Mouse (Mus musculus) hindbrain, embryonic 11.5 days (tissue): ENCODE data around the gene Id3. TPM values are rescaled to one million over a fixed set of nuclear protein-coding genes. Genes with fewer than 3 reads are reported as not detected.

Experiments
- ATAC-seq: fragments of 200-750 bp; cut with Nextera tagmentation; 2 replicates; pipeline ENCODE4 v1.8.0; 2017; ENCODE audit warnings: mild to moderate bottlenecking, moderate TSS enrichment, moderate library complexity; ENCODE audit not compliant: low FRiP score
- DNase-seq: peaks from one replicate; pipeline ENCODE4 v3.0.0-alpha.2; 2015; ENCODE audit warnings: low spot score
- H3K27ac ChIP-seq: fragments of 300-500 bp; sonication (generic); 2 replicates; pipeline ENCODE4 v1.5.1; 2014; ENCODE audit warnings: mild to moderate bottlenecking, low read depth, low read length
- H3K27me3 ChIP-seq: fragments of 300-500 bp; sonication (generic); 2 replicates; pipeline ENCODE4 v1.6.1; 2014; ENCODE audit warnings: mild to moderate bottlenecking, low read length, moderate library complexity, mixed read lengths; ENCODE audit not compliant: control insufficient read depth, insufficient read depth
- H3K36me3 ChIP-seq: fragments of 300-500 bp; sonication (generic); 2 replicates; pipeline ENCODE4 v1.6.1; 2014; ENCODE audit warnings: mild to moderate bottlenecking, low read length, moderate library complexity, mixed read lengths; ENCODE audit not compliant: control insufficient read depth, insufficient read depth
- H3K4me1 ChIP-seq: fragments of 300-500 bp; sonication (generic); replicated peaks from 2 replicates; pipeline ENCODE4 v1.6.1; 2014; ENCODE audit warnings: low read length, mixed read lengths; ENCODE audit not compliant: control insufficient read depth, insufficient read depth
- H3K4me2 ChIP-seq: fragments of 300-500 bp; sonication (generic); replicated peaks from 2 replicates; pipeline ENCODE4 v1.6.1; 2014; ENCODE audit warnings: mild to moderate bottlenecking, low read depth, low read length
- H3K4me3 ChIP-seq: fragments of 300-500 bp; sonication (generic); 2 replicates; pipeline ENCODE4 v1.5.1; 2014; ENCODE audit warnings: low read depth, low read length
- H3K9ac ChIP-seq: fragments of 300-500 bp; sonication (generic); 2 replicates; pipeline ENCODE4 v1.6.1; 2014; ENCODE audit warnings: low read depth, low read length
- H3K9me3 ChIP-seq: fragments of 300-500 bp; sonication (generic); 2 replicates; pipeline ENCODE4 v1.6.1; 2016; ENCODE audit warnings: low read length; ENCODE audit not compliant: control insufficient read depth
- WGBS: fragments of 180-500 bp; shearing (Covaris S2); extraction: QIAGEN DNeasy Blood & Tissue Kit; methylation state at CpG from one replicate; pipeline ENCODE4 v1.1.7; 2014; 5-methylcytosine and 5-hydroxymethylcytosine counted together
- polyA plus RNA-seq: library from polyadenylated mRNA; unstranded; fragments of >200 nt; fragmentation: Nextera tagmentation; extraction: Ambion mirVana; gene quantifications from 2 replicates; pipeline ENCODE4 v1.2.1, GENCODE M21; 2014

Id3 gene
- polyA plus RNA-seq, 1 experiment from 2014 or later, result 482 TPM

DNA sequence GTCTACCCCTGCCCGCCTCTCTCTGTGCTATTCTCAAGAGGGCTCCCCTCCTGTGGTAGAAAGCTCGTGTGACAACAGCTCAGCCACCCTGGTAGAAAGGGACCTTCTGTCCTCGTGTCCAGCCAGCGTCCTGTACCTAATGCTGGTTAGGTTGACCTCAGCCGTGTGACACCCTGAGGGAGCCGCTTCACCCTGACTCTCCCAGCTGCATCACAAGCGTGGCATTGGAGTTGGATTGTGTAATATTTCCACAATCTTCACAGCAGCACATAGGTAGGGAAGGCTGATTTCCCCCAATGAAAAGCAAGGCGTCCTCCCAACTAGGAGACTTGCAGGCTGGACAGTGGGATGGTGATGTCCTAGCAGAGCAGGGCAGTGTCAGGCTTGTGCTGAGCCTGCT, 43.0 kb downstream of the Id3 start:
- no peaks in the 10 kb centered on the region for H3K4me1 ChIP-seq
- H3K27me3 ChIP-seq, result no peaks in the 10 kb centered on the region
- H3K9me3 ChIP-seq, result no peaks in the 10 kb centered on the region
- DNase-seq, result no peak
- H3K4me2 ChIP-seq, result no peak overlapping the region
- no peak overlapping the region for H3K4me3 ChIP-seq
- H3K36me3 ChIP-seq, result no peaks in the 10 kb centered on the region
- H3K9ac ChIP-seq, result no peak overlapping the region
- ATAC-seq, result no peak
- no peak overlapping the region for H3K27ac ChIP-seq
- WGBS, result 87% methylated on average over 8 of the region's 8 CpGs

DNA sequence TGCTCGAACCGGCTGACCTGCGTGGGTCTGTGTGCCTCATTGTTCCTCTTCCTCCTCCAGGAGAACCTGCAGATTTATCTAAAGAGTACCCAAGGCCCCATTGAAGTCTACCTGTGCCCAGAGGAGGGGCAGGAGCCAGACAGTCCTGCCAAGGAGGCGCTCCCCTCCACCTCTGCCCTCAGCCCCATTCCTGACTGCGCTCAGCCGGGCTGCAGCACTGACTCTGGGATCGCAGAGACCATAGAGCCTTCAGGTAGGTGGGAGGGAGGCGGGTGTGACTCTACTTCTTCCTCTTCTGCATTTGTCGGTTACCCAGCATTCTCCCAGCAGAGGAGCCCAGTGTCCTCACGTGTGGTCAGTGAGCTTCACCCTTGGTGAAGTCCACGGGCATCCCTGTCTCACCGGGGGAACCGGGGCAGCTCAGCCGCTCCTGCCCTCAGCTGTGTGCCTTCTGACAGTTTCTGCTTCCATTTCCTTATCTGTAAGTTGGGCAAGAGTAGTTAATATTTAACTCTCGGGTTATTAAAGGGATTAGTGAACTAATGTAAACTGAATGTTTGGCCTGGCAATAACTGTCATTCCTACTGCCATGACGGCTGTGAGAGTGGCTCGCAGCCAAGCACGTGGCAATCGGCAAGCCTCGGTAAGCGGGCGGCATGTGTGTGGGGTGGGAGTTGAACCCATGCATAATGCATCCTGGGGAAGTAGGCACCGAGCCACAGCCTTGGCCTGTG, 43.6 kb downstream of the Id3 start:
- H3K36me3 ChIP-seq, result no peaks in the 10 kb centered on the region
- DNase-seq (no peak), ATAC-seq (no peak)
- H3K27me3 ChIP-seq, result no peaks in the 10 kb centered on the region
- H3K4me1 ChIP-seq, result no peaks in the 10 kb centered on the region
- H3K4me2 ChIP-seq, result no peak overlapping the region
- H3K4me3 ChIP-seq, result no peak overlapping the region
- 87% methylated on average over 23 of the region's 23 CpGs for WGBS
- H3K9me3 ChIP-seq, result no peaks in the 10 kb centered on the region
- H3K27ac ChIP-seq, result no peak overlapping the region
- no peak overlapping the region for H3K9ac ChIP-seq

DNA sequence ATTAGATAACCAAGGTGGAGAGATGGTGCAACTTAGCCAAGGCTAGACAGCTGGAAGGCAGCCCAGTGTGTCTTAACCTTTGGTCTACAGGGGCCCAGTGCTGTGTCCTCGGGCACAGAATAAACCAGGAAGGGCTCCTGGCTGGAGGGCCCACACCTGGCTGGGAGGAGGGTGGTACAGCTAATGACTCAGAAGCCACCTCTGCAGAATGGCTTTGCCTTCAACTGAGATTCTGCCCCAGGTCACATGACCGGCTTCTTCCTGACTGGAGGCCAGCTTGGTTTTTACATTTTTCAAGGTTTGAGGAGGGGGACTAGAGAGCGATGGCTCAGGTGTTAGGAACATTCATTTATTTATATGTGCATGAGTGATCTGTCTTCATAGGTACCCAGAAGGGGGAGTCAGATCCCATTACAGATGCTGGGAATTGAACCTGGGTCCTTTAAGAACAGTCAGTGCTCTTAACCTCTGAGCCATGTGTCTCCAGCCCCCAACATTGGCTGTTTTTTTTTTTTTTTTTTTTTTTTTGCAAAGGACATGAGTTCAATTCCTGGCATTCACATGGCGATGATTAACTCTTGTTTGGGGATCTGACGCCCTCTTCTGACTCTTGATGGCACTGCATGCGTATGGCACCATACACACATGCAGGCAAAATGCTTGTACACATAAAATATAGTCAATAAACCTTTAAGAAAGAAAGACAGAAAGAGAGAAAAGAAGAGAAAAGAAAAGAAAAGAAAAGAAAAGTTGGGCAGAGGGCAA, 45.9 kb downstream of the Id3 start:
- Histone ChIP-seq H3K27ac (no peak overlapping the region), H3K27me3 (no peaks in the 10 kb centered on the region), H3K4me2 (no peak overlapping the region), H3K9ac (no peak overlapping the region), H3K4me1 (no peaks in the 10 kb centered on the region), H3K9me3 (no peaks in the 10 kb centered on the region), H3K4me3 (no peak overlapping the region), H3K36me3 (no peaks in the 10 kb centered on the region)
- DNase-seq (no peak), ATAC-seq (no peak)
- WGBS, result 77% methylated on average over 6 of the region's 6 CpGs

DNA sequence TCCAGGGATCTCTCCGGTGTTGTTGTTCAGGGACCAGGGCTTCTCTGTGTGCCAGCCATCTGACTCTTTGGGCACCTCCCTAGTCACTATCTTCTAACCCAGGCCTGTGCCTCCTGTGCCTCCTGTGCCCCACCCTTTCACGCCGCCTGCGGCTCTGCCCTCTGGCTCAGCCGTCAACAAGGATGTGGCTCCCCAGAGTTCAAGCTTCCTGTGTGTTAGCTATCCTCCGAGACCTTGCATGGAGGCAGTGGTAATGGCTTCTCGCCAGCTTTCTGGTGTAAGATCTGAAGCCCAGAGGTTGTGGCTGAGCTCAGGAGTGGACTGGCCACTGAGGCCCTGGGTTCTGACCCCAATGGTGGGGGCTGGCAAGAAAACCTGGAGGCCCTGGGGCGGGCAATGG, 46.6 kb downstream of the Id3 start:
- Histone ChIP-seq H3K9ac (no peak overlapping the region), H3K4me1 (no peaks in the 10 kb centered on the region), H3K4me3 (no peak overlapping the region), H3K4me2 (no peak overlapping the region), H3K9me3 (no peaks in the 10 kb centered on the region), H3K36me3 (no peaks in the 10 kb centered on the region), H3K27ac (no peak overlapping the region), H3K27me3 (no peaks in the 10 kb centered on the region)
- 89% methylated on average over 8 of the region's 8 CpGs for WGBS
- DNase-seq (no peak), ATAC-seq (no peak)

DNA sequence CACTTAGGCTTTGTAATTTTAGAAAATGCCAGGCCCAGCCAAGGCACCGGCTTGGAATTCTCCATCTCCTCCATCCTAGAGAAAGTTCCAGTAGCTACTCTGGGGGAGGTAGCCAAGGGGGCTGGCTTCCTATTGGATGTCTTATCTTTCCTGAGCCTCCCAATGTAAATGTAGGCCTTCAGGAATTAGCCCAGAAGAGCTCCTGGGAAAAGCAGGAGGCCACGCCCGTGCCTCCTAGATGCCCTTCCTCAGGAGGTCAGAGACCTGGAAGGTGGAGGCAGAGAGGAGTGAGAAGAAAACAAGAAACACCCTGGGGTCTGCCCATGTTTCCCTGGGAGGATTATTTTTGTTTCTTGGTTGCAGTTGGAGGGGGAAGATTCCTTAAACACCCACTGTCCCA, 50.3 kb downstream of the Id3 start:
- Histone ChIP-seq H3K9me3 (no peaks in the 10 kb centered on the region), H3K27ac (no peak overlapping the region), H3K9ac (no peak overlapping the region), H3K36me3 (no peaks in the 10 kb centered on the region), H3K4me2 (no peak overlapping the region), H3K27me3 (no peaks in the 10 kb centered on the region), H3K4me1 (no peaks in the 10 kb centered on the region), H3K4me3 (no peak overlapping the region)
- no peak for ATAC-seq
- no peak for DNase-seq
- WGBS, result 88% methylated on average over 3 of the region's 3 CpGs

DNA sequence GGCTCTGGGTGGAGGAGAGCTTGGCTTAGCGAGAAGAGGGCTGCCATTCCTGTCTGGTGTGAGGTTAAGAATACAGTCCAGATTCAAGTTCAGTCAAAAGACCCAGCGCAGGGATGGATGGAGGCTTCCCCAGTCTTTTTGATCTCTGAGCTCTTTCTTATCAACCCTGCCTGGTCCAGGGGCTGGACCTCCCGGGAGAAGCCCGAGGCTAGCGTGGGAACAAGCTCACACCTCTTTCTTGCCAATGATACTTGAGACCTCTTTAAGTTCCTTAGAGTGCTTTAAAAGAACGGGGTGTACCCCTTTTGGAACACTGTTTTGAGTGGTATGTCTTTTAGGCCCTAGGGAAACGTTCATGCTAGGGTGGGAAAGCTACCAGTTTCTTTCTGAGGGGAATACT, 51.7 kb downstream of the Id3 start:
- no peaks in the 10 kb centered on the region for H3K9me3 ChIP-seq
- DNase-seq, result no peak

More for the DNA sequence above, 51.7 kb downstream of the Id3 start:
- H3K27me3 ChIP-seq, result no peaks in the 10 kb centered on the region
- H3K4me3 ChIP-seq, result no peak overlapping the region
- WGBS, result 67% methylated on average over 7 of the region's 7 CpGs
- no peaks in the 10 kb centered on the region for H3K4me1 ChIP-seq
- ATAC-seq, result no peak
- no peak overlapping the region for H3K27ac ChIP-seq
- no peaks in the 10 kb centered on the region for H3K36me3 ChIP-seq
- no peak overlapping the region for H3K9ac ChIP-seq
- no peak overlapping the region for H3K4me2 ChIP-seq

Other genes with a start within 250 kb of the Id3 start
- 0.08 and 0.47 TPM in 2 replicates for gene Cnr2, start 248.1 kb upstream of the Id3 start, polyA plus RNA-seq
- gene Fuca1, start 222.8 kb upstream of the Id3 start, polyA plus RNA-seq, result 44.5 and 50.4 TPM in 2 replicates
- gene Hmgcl, start 197.0 kb upstream of the Id3 start, polyA plus RNA-seq, result 54.0 and 60.7 TPM in 2 replicates
- gene Gale, start 179.8 kb upstream of the Id3 start, polyA plus RNA-seq, result 27.9 and 28.1 TPM in 2 replicates
- gene Lypla2, start 170.9 kb upstream of the Id3 start, polyA plus RNA-seq, result 143 and 150 TPM in 2 replicates
- gene Pithd1, start 156.2 kb upstream of the Id3 start, polyA plus RNA-seq, result 60.6 and 62.5 TPM in 2 replicates
- 38.2 and 42.8 TPM in 2 replicates for gene Eloa, start 121.7 kb upstream of the Id3 start, polyA plus RNA-seq
- gene Rpl11, start 90.1 kb upstream of the Id3 start, polyA plus RNA-seq, result 350 and 354 TPM in 2 replicates
- 5.5 and 6.2 TPM in 2 replicates for gene E2f2, start 28.9 kb downstream of the Id3 start, polyA plus RNA-seq
- 2.5 and 3.3 TPM in 2 replicates for gene Asap3, start 62.9 kb downstream of the Id3 start, polyA plus RNA-seq
- 3.1 and 5.2 TPM in 2 replicates for gene Tcea3, start 104.2 kb downstream of the Id3 start, polyA plus RNA-seq
- 26.2 and 33.1 TPM in 2 replicates for gene Zfp46, start 141.2 kb downstream of the Id3 start, polyA plus RNA-seq
- 194 and 200 TPM in 2 replicates for gene Hnrnpr, start 167.4 kb downstream of the Id3 start, polyA plus RNA-seq